Mouse (Mus musculus) embryonic facial prominence, embryonic 11.5 days (tissue): ENCODE data around the gene Cdca5. TPM values are rescaled to one million over a fixed set of nuclear protein-coding genes. Genes with fewer than 3 reads are reported as not detected.

Source experiments
- ATAC-seq: fragments of 200-750 bp; cut with Nextera tagmentation; replicated peaks from 2 replicates; pipeline ENCODE4 v1.8.0; 2017; ENCODE audit warnings: low read depth; ENCODE audit not compliant: insufficient number of reproducible peaks, low FRiP score, low TSS enrichment
- DNase-seq: peaks from one replicate; pipeline ENCODE4 v3.0.0-alpha.2; 2015; ENCODE audit warnings: low spot score
- H3K27ac ChIP-seq: fragments of 300-500 bp; sonication (generic); replicated peaks from 2 replicates; pipeline ENCODE4 v1.5.1; 2014; ENCODE audit warnings: mild to moderate bottlenecking, low read depth, low read length, control low read depth
- H3K27me3 ChIP-seq: fragments of 300-500 bp; sonication (generic); 2 replicates; pipeline ENCODE4 v1.6.1; 2014; ENCODE audit warnings: mild to moderate bottlenecking, low read length, moderate library complexity, mixed read lengths; ENCODE audit not compliant: control insufficient read depth, insufficient read depth
- H3K36me3 ChIP-seq: fragments of 300-500 bp; sonication (generic); replicated peaks from 2 replicates; pipeline ENCODE4 v1.6.1; 2014; ENCODE audit warnings: low read depth, mild to moderate bottlenecking, low read length, moderate library complexity, mixed read lengths; ENCODE audit not compliant: control insufficient read depth, insufficient read depth
- H3K4me1 ChIP-seq: fragments of 300-500 bp; sonication (generic); 2 replicates; pipeline ENCODE4 v1.6.1; 2014; ENCODE audit warnings: low read length, mixed read lengths; ENCODE audit not compliant: control insufficient read depth, insufficient read depth
- H3K4me2 ChIP-seq: fragments of 300-500 bp; sonication (generic); 2 replicates; pipeline ENCODE4 v1.6.1; 2014; ENCODE audit warnings: low read depth, mild to moderate bottlenecking, control low read depth, low read length, moderate library complexity
- H3K4me3 ChIP-seq: fragments of 300-500 bp; sonication (generic); 2 replicates; pipeline ENCODE4 v1.5.1; 2014; ENCODE audit warnings: low read depth, low read length, control low read depth
- H3K9ac ChIP-seq: fragments of 300-500 bp; sonication (generic); replicated peaks from 2 replicates; pipeline ENCODE4 v1.6.1; 2014; ENCODE audit warnings: mild to moderate bottlenecking, control low read depth, low read length
- H3K9me3 ChIP-seq: fragments of 300-500 bp; sonication (generic); replicated peaks from 2 replicates; pipeline ENCODE4 v1.6.1; 2016; ENCODE audit warnings: mild to moderate bottlenecking, low read length, inconsistent platforms, mixed read lengths; ENCODE audit not compliant: control insufficient read depth
- WGBS: fragments of 180-500 bp; shearing (Covaris S2); extraction: QIAGEN DNeasy Blood & Tissue Kit; methylation state at CpG from one replicate; pipeline ENCODE4 v1.1.7; 2014; 5-methylcytosine and 5-hydroxymethylcytosine counted together
- polyA plus RNA-seq: library from polyadenylated mRNA; unstranded; fragments of >200 nt; fragmentation: Nextera tagmentation; extraction: Ambion mirVana; gene quantifications from 2 replicates; pipeline ENCODE4 v1.2.1, GENCODE M21; 2014

Cdca5 gene
- polyA plus RNA-seq, 1 experiment from 2014 or later: 65.2 TPM

DNA sequence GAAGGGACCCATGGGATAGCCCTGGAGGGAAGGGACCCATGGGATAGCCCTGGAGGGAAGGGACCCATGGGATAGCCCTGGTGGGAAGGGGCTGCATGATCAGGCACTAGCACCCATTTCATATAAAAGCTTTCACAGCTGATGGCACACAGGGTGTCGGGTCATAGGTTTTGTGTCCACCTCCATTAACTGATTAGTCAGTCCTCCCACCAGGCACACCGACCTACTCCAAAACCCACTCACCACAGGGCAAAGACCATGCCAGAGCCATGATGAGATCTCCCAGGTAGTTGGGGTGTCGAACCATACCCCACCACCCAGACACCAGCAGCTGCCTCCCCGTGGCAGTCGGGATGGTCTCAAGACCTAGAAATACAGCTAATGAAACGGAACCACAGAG is 21.7 kb upstream of the Cdca5 start:
- no peaks in the 10 kb centered on the region for H3K9me3 ChIP-seq
- H3K36me3 ChIP-seq: no peaks in the 10 kb centered on the region; the same call in 1 of the 2 replicates
- H3K27ac ChIP-seq: no peak overlapping the region
- no peaks in the 10 kb centered on the region for H3K27me3 ChIP-seq
- H3K9ac ChIP-seq: no peak overlapping the region
- H3K4me3 ChIP-seq: no peak overlapping the region
- H3K4me1 ChIP-seq: peaks cover 8% of the 10 kb centered on the region
- no peak overlapping the region for H3K4me2 ChIP-seq
- ATAC-seq (no peak), DNase-seq (no peak)
- 94% methylated on average over 6 of the region's 6 CpGs for WGBS

DNA sequence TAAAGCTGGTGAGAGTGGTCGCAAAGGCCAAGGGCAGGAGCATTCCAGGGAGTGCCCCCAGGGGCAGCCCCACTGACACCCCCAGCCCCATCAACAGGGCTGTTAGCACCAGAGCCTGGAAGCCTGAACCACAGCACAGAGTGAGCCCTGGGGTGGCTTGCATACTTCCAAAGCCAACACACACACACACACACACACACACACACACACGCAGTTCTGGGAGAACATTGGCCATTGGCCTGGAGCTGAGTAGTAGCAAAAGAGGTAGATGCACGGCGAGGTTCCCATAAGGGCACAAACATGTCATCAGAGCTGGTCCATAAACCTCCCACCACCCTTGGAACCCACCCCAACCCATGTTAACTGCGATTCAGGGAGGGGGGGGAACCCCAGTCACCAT is 18.2 kb upstream of the Cdca5 start:
- ATAC-seq: no peak
- no peak for DNase-seq
- no peaks in the 10 kb centered on the region; the same call in none of the 2 replicates for H3K36me3 ChIP-seq
- H3K27me3 ChIP-seq: no peaks in the 10 kb centered on the region
- peak overlapping the region; percentile 47 for H3K4me3 ChIP-seq
- 33% methylated on average over 5 of the region's 5 CpGs for WGBS
- H3K4me1 ChIP-seq: peaks cover 8% of the 10 kb centered on the region
- no peak overlapping the region for H3K27ac ChIP-seq
- H3K4me2 ChIP-seq: peak overlapping the region; percentile 86
- no peaks in the 10 kb centered on the region for H3K9me3 ChIP-seq
- peak overlapping the region; percentile 61 for H3K9ac ChIP-seq

DNA sequence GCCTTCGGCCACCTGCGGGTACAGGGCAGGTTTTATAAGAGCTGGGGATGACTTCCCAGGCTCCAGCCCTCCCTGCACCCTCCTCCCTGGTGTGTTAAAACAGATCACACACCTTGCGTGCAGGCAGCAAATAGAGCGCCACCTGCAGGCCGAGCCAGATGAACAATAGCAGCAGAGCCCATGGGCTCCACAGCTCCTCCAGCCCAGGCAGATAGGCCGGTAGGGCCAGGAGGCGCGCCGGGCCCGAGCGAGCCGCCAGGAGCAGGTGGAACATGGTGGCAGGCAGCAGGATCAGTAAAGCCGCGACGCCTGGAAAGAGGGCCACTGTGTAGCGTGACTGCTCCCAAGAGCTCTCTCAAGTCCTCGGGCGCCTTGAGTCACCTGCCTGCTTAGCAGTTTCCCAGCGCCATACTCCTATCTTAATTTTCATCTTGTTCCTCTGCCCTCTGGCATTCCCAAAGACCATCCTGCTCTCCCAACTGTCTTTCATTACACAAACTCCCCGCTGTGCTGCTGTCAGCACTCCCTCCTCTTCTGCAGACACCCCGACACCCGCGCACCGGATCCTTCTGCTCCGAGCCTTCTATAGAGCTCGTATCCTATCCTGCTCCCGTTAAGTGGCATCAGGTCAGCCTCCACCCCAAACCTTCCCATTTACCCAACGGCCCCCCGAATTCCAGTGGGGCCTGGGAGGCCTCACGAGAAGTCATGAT is 17.6 kb upstream of the Cdca5 start:
- ATAC-seq: peak; percentile 57
- Histone ChIP-seq H3K36me3 (no peaks in the 10 kb centered on the region; the same call in none of the 2 replicates), H3K4me2 (peak overlapping the region; percentile 86), H3K4me3 (peak overlapping the region; percentile 47), H3K4me1 (peaks cover 6% of the 10 kb centered on the region), H3K9me3 (no peaks in the 10 kb centered on the region), H3K27ac (peak overlapping the region; percentile 52; the same call in 1 of the 2 replicates), H3K27me3 (no peaks in the 10 kb centered on the region), H3K9ac (peak overlapping the region; percentile 61)
- DNase-seq: peak; percentile 88
- under 1% methylated on average over 29 of the region's 30 CpGs for WGBS

DNA sequence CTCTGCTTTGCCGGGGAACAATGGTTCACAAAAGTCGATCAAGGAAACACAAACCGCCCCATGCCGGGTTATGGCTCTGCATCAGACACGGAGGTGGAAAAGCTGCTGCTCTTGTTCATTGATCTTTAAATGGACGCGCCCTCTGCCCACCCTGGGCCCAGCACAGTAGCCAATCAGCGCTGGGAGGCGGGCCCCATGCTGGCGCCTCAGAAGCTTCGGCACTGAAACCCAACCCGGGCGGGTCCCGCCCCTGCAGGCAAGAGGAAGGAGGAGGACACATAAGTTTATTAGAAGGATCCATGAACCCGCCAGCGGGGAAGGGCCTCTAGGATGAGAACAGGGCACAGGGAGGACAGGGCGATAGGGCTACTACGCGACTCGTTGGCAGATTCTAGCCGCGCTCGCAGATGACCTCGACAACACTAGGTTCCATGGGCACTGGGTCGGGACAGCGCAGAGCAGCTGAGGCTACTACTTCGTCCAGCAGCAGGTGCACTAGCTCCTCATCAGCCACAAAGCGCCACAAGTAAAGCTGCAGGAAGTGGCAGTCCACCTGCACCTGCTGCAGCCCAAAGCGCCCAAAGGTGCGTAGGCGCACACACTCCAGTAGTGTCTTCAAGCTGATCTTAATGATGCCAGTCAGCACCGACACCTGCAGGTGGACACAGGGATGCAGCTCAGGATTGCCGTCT is 16.9 kb upstream of the Cdca5 start, which contains the start of gene Tm7sf2:
Tm7sf2 (minus strand) TSS at position 650 of the 692 bp plus-strand sequence.
- no peaks in the 10 kb centered on the region; the same call in none of the 2 replicates for H3K36me3 ChIP-seq
- peak within 1 kb of the TSS; percentile 61 for H3K9ac ChIP-seq
- ATAC-seq: peak; percentile 92
- no peaks in the 10 kb centered on the region for H3K9me3 ChIP-seq
- H3K27me3 ChIP-seq: no peaks in the 10 kb centered on the region
- H3K27ac ChIP-seq: peak within 1 kb of the TSS; percentile 52; the same call in 1 of the 2 replicates
- DNase-seq: peak; percentile 93
- H3K4me2 ChIP-seq: peak within 1 kb of the TSS; percentile 86
- H3K4me1 ChIP-seq: peaks cover 2% of the 10 kb centered on the region
- peak within 1 kb of the TSS; percentile 47 for H3K4me3 ChIP-seq
- WGBS: 9% methylated on average over 33 of the region's 33 CpGs

DNA sequence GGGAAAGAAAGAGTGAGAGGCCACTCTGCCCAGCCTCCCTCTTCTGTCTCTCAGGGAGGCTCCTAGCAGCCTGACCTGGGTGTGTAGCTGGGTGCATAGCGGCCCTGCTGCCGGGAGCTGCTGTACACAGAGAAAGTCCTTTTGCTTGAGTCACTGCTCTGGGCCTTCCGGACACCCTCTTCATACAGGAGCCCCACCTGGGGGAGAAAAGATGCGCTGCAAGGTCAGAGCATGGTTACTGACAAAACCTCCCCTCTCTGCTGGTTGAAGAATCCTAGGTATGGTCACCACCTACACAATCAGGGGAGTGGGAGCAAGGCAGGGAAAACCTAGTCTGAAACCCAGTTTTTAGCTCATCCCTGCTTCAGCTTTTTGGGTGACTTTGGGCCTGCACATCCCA is 15.8 kb upstream of the Cdca5 start:
- Histone ChIP-seq H3K4me1 (peaks cover 2% of the 10 kb centered on the region), H3K27ac (no peak overlapping the region), H3K27me3 (no peaks in the 10 kb centered on the region), H3K4me3 (no peak overlapping the region), H3K9me3 (no peaks in the 10 kb centered on the region), H3K4me2 (no peak overlapping the region), H3K36me3 (no peaks in the 10 kb centered on the region; the same call in none of the 2 replicates), H3K9ac (no peak overlapping the region)
- DNase-seq (no peak), ATAC-seq (no peak)
- 82% methylated on average over 4 of the region's 4 CpGs for WGBS

DNA sequence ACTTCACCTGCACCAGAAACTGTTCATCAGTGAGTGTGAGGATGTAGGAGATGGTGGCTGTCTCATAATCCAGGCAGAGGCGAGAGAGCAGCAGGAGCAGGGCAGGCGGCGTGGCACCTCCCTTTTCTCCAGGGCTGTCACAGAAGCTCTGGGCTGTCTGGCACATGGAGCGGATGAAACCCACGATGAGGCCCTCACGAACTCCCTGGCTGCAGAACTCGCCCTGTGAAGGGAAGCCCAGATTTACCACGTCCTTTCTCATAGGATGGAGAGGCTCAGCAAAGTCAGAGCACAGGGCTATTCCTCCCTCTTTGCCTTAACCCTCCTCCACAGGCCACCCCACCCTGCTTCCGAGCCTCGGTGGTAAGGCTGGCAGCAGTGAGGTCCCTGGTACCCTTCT is 14.9 kb upstream of the Cdca5 start:
- Histone ChIP-seq H3K27me3 (no peaks in the 10 kb centered on the region), H3K36me3 (no peaks in the 10 kb centered on the region; the same call in none of the 2 replicates), H3K4me1 (peaks cover 2% of the 10 kb centered on the region), H3K4me3 (no peak overlapping the region), H3K9me3 (no peaks in the 10 kb centered on the region), H3K4me2 (no peak overlapping the region), H3K27ac (no peak overlapping the region), H3K9ac (no peak overlapping the region)
- WGBS: 92% methylated on average over 10 of the region's 10 CpGs
- DNase-seq (no peak), ATAC-seq (no peak)

DNA sequence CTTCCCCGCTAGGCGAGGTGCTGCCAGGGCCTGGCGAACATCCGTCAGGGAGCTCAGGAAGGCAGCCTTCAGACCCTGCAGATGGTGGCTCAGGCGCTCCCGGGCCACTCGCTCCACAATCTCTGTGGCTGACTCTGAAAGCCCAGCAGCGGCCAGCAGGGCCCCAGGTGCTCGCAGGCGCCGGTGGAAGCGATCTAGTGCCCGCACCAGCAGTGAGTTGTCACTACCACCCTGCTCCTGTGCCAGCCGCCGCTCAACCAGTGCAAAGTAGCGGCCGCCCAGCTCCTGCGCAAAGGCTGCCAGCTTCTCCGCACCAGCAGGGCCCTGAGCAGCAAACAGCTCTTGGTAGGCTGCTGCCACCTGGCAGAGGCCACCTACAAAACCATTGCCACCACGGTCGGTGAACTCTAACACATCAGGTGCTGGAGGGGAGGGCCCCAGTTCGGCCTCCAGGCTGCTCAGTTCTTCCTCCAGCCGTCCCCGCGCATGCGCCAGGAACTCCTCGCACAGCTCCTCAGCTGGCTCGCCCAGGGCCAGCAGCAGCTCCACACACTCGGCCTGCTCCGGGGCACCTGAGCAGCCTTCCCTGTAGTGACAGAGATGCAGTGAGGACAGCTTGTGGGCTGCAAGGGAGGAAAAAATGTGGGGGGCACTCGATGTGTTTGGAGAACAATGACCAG is 14.1 kb upstream of the Cdca5 start:
- Histone ChIP-seq H3K9me3 (no peaks in the 10 kb centered on the region), H3K36me3 (no peaks in the 10 kb centered on the region; the same call in none of the 2 replicates), H3K4me1 (peaks cover 2% of the 10 kb centered on the region), H3K27me3 (no peaks in the 10 kb centered on the region), H3K9ac (no peak overlapping the region), H3K4me3 (no peak overlapping the region), H3K27ac (no peak overlapping the region), H3K4me2 (no peak overlapping the region)
- WGBS: 91% methylated on average over 31 of the region's 31 CpGs
- no peak for DNase-seq
- ATAC-seq: no peak
